Mouse (Mus musculus): ENCODE data around the gene Mrpl37. TPM values are rescaled to one million over a fixed set of nuclear protein-coding genes. Genes with fewer than 3 reads are reported as not detected.

The Mrpl37 gene
- polyA plus RNA-seq, 2 experiments, result 104 to 105 TPM

- H3K36me3 ChIP-seq (ENCODE audit: control insufficient read depth, insufficient read depth, low read length), result peaks cover 64% of the 10 kb centered on the region
- H3K9me3 ChIP-seq (ENCODE audit: control insufficient read depth, low read length), result no peaks in the 10 kb centered on the region
- H3K27ac ChIP-seq (replicated peaks; ENCODE audit: low read depth, low read length), result no peak overlapping the region
- ATAC-seq (ENCODE audit: low FRiP score, low read depth), result no peak
- H3K4me3 ChIP-seq (replicated peaks; ENCODE audit: low read length), result no peak overlapping the region
- WGBS, result 92% methylated on average over 5 of the region's 5 CpGs
- no peak overlapping the region for H3K4me2 ChIP-seq (replicated peaks; ENCODE audit: low read depth, low read length, severe bottlenecking)
- TF ChIP-seq POLR2A (IDR thresholded peaks at IDR 0.05; ENCODE audit: borderline replicate concordance, extremely low read depth, insufficient read depth, insufficient read length), result no peak
- no peak overlapping the region for H3K9ac ChIP-seq (ENCODE audit: low read depth, low read length, severe bottlenecking)
- no peaks in the 10 kb centered on the region for H3K27me3 ChIP-seq (ENCODE audit: control insufficient read depth, insufficient read depth, low read length)
- H3K4me1 ChIP-seq (ENCODE audit: control insufficient read depth, insufficient read depth, low read length), result no peaks in the 10 kb centered on the region
- no peak for DNase-seq (ENCODE audit: low spot score)
These were observed 8.3 kb downstream of the Mrpl37 start for GRCm38 (mm10) chr4:107058346-107058745.

- WGBS, result 79% methylated on average over 3 of the region's 3 CpGs
- Histone ChIP-seq H3K4me1 (ENCODE audit: control insufficient read depth, insufficient read depth, low read length) (no peaks in the 10 kb centered on the region), H3K9ac (ENCODE audit: low read depth, low read length, severe bottlenecking) (no peak overlapping the region), H3K27me3 (ENCODE audit: control insufficient read depth, insufficient read depth, low read length) (no peaks in the 10 kb centered on the region), H3K36me3 (ENCODE audit: control insufficient read depth, insufficient read depth, low read length) (peaks cover 53% of the 10 kb centered on the region), H3K9me3 (ENCODE audit: control insufficient read depth, low read length) (no peaks in the 10 kb centered on the region), H3K4me3 (replicated peaks; ENCODE audit: low read length) (no peak overlapping the region), H3K4me2 (replicated peaks; ENCODE audit: low read depth, low read length, severe bottlenecking) (no peak overlapping the region), H3K27ac (replicated peaks; ENCODE audit: low read depth, low read length) (no peak overlapping the region)
- ATAC-seq (ENCODE audit: low FRiP score, low read depth) (no peak), DNase-seq (ENCODE audit: low spot score) (no peak)
- TF ChIP-seq POLR2A (IDR thresholded peaks at IDR 0.05; ENCODE audit: borderline replicate concordance, extremely low read depth, insufficient read depth, insufficient read length), result no peak
These were observed 10.6 kb downstream of the Mrpl37 start for GRCm38 (mm10) chr4:107056088-107056487.

DNA sequence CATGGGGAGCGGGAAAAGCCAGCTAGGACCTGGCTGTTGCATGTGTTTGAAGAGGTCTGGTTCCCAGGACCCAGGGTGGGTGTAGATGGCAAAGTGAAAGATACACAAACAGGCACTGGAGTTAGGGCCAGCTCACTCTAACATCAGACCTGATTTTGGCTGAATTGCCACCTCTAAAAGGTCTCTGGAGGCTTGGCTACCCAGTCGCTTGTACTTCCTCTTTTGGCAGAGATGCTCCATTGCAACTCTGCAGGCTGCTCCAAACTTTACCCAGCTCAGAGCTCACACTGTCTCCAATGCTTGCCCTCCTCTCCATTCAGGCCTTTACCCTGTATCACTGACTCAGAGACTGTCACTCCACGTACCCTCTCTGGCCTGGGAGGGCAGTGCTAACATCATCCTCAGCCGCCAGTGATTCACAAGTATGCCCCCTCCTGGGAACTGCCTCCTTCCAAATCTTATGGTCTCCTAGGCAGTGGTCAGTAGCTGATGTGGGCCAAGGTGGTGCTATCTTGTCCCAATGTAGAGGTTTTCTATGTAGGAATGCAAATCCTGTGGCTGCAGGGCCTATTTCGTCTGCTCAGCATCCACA lies 13.6 kb downstream of the Mrpl37 start:
- TF ChIP-seq POLR2A (IDR thresholded peaks at IDR 0.05; ENCODE audit: borderline replicate concordance, extremely low read depth, insufficient read depth, insufficient read length), result no peak
- Histone ChIP-seq H3K4me3 (replicated peaks; ENCODE audit: low read length) (no peak overlapping the region), H3K4me1 (ENCODE audit: control insufficient read depth, insufficient read depth, low read length) (no peaks in the 10 kb centered on the region), H3K27ac (replicated peaks; ENCODE audit: low read depth, low read length) (no peak overlapping the region), H3K4me2 (replicated peaks; ENCODE audit: low read depth, low read length, severe bottlenecking) (no peak overlapping the region), H3K9ac (ENCODE audit: low read depth, low read length, severe bottlenecking) (no peak overlapping the region), H3K9me3 (ENCODE audit: control insufficient read depth, low read length) (no peaks in the 10 kb centered on the region), H3K27me3 (ENCODE audit: control insufficient read depth, insufficient read depth, low read length) (no peaks in the 10 kb centered on the region), H3K36me3 (ENCODE audit: control insufficient read depth, insufficient read depth, low read length) (peaks cover 42% of the 10 kb centered on the region)
- no peak for DNase-seq (ENCODE audit: low spot score)
- no peak for ATAC-seq (ENCODE audit: low FRiP score, low read depth)
- 51% methylated on average over 5 of the region's 5 CpGs for WGBS

GRCm38 (mm10) chr4:107051889-107052288 lies 14.8 kb downstream of the Mrpl37 start:
- Histone ChIP-seq H3K4me3 (replicated peaks; ENCODE audit: low read length) (no peak overlapping the region), H3K36me3 (ENCODE audit: control insufficient read depth, insufficient read depth, low read length) (peaks cover 42% of the 10 kb centered on the region), H3K27ac (replicated peaks; ENCODE audit: low read depth, low read length) (no peak overlapping the region), H3K9me3 (ENCODE audit: control insufficient read depth, low read length) (no peaks in the 10 kb centered on the region), H3K4me2 (replicated peaks; ENCODE audit: low read depth, low read length, severe bottlenecking) (no peak overlapping the region), H3K4me1 (ENCODE audit: control insufficient read depth, insufficient read depth, low read length) (no peaks in the 10 kb centered on the region), H3K9ac (ENCODE audit: low read depth, low read length, severe bottlenecking) (no peak overlapping the region), H3K27me3 (ENCODE audit: control insufficient read depth, insufficient read depth, low read length) (no peaks in the 10 kb centered on the region)
- ATAC-seq (ENCODE audit: low FRiP score, low read depth) (no peak), DNase-seq (ENCODE audit: low spot score) (no peak)
- TF ChIP-seq POLR2A (IDR thresholded peaks at IDR 0.05; ENCODE audit: borderline replicate concordance, extremely low read depth, insufficient read depth, insufficient read length), result no peak
- WGBS, result 81% methylated on average over 3 of the region's 4 CpGs

GRCm38 (mm10) chr4:107048568-107049162 lies 18.0 kb downstream of the Mrpl37 start:
- DNase-seq (ENCODE audit: low spot score), result no peak

More at GRCm38 (mm10) chr4:107048568-107049162, 18.0 kb downstream of the Mrpl37 start:
- Histone ChIP-seq H3K9me3 (ENCODE audit: control insufficient read depth, low read length) (no peaks in the 10 kb centered on the region), H3K4me1 (ENCODE audit: control insufficient read depth, insufficient read depth, low read length) (no peaks in the 10 kb centered on the region), H3K27me3 (ENCODE audit: control insufficient read depth, insufficient read depth, low read length) (no peaks in the 10 kb centered on the region), H3K4me3 (replicated peaks; ENCODE audit: low read length) (no peak overlapping the region), H3K36me3 (ENCODE audit: control insufficient read depth, insufficient read depth, low read length) (peaks cover 65% of the 10 kb centered on the region), H3K27ac (replicated peaks; ENCODE audit: low read depth, low read length) (no peak overlapping the region), H3K4me2 (replicated peaks; ENCODE audit: low read depth, low read length, severe bottlenecking) (no peak overlapping the region), H3K9ac (ENCODE audit: low read depth, low read length, severe bottlenecking) (no peak overlapping the region)
- TF ChIP-seq POLR2A (IDR thresholded peaks at IDR 0.05; ENCODE audit: borderline replicate concordance, extremely low read depth, insufficient read depth, insufficient read length), result no peak
- 89% methylated on average over 11 of the region's 11 CpGs for WGBS
- no peak for ATAC-seq (ENCODE audit: low FRiP score, low read depth)
